Mouse (Mus musculus): ENCODE measurements around the gene Sec61g. TPM values are rescaled to one million over a fixed set of nuclear protein-coding genes. Genes with fewer than 3 reads are reported as not detected.

Sec61g gene
- total RNA-seq, 1 experiment, result 77.6 TPM

DNA sequence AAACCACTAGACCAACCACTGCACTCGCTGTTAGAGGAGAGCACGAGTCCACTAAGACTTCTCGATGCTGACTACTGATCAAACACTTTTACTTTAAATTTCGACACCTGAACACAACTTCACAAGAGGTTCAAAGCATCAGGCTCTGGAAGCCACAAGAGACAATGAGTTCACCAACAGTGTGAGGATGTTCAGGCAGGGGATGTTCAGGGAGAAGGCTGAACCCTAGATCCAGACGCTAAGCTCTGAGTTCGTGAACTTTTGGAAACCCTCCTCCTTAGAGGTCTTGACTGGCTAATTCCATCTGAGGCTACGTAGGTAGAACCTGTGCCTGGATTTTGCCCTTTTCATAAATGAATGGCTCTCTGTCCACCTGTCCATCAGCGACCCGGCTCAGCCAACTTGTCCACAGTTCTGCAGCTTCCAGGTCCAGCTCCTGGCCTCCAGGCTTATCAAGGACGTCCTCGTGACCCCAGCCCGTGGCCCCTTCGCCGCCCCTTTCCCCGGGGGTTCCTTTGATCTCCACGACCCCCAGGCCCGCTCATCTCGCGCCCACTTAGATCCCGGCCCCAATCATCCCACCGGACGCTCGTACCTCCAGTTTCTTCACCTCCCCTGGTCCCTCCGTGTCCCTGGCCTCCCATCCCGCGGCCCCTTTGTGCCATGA, 766 bp downstream of the Sec61g start:
- Histone ChIP-seq H3K4me1 (ENCODE audit: control insufficient read depth in 2 of 2, insufficient read depth in 2 of 2, low read length in 2 of 2, poor library complexity in 1 of 2) (peaks cover 0 to 6% of the 10 kb centered on the region in 2 experiments; a peak in 1 of 4 replicates), H3K36me3 (ENCODE audit: control insufficient read depth, insufficient read depth, low read length, poor library complexity, severe bottlenecking) (peaks cover 7% of the 10 kb centered on the region), H3K4me3 (ENCODE audit: insufficient read depth in 1 of 2, low read depth in 1 of 2, low read length in 2 of 2, poor library complexity in 1 of 2, severe bottlenecking in 1 of 2) (peak overlapping the region; percentile 86 to 97), H3K9ac (ENCODE audit: insufficient read depth, low read depth, low read length, poor library complexity, severe bottlenecking) (peak overlapping the region; percentile 96), H3K27ac (ENCODE audit: insufficient read depth, low read depth, low read length, poor library complexity, severe bottlenecking) (peak overlapping the region; percentile 75), H3K9me3 (ENCODE audit: control insufficient read depth, insufficient read depth, low read depth, low read length) (no peaks in the 10 kb centered on the region)
- no peak for DNase-seq (ENCODE audit: low read depth, low spot score)
- in situ Hi-C loops (cut with MboI; ENCODE audit: low sequenced_read_pairs in 2 of 2, unreplicated experiment in 2 of 2), result no loop called here
- TF ChIP-seq ZC3H11A (IDR thresholded peaks at IDR 0.05; ENCODE audit: borderline replicate concordance, low read depth, low read length), result no peak
- TF ChIP-seq ZNF384 (IDR thresholded peaks at IDR 0.05; ENCODE audit: low read depth, low read length), result no peak
- TF ChIP-seq HCFC1 (IDR thresholded peaks at IDR 0.05; ENCODE audit: borderline replicate concordance, insufficient read depth, low read length), result no peak
- no peak for TF ChIP-seq MAFK (IDR thresholded peaks at IDR 0.05; ENCODE audit: insufficient read depth, low read depth, low read length)
- TF ChIP-seq CHD2 (IDR thresholded peaks at IDR 0.05; ENCODE audit: low read depth, low read length), result no peak

DNA sequence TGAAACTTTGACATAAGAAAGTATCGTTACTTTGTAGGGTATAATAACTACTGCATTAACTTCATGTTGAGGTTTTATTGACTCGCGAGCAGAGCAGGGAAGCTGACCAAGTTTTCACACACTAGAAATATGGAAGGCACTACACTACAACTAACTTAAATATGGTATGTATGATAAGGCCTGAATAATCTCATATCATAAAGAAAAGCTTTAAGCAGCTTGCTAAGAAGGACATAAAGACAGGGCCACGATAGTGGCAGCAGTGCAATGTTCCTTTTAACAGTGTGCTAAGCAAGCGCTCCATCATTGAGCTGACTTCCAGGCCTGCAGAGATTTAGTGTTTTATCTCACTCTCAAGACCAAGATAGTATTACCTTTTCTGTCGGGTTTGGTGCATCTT, 2.3 kb downstream of the Sec61g start:
- no peaks in the 10 kb centered on the region for H3K9me3 ChIP-seq (ENCODE audit: control insufficient read depth, insufficient read depth, low read depth, low read length)
- H3K4me1 ChIP-seq (ENCODE audit: control insufficient read depth in 2 of 2, insufficient read depth in 2 of 2, low read length in 2 of 2, poor library complexity in 1 of 2), result peaks cover 2 to 6% of the 10 kb centered on the region in 2 experiments; a peak in 2 of 4 replicates
- TF ChIP-seq ZC3H11A (IDR thresholded peaks at IDR 0.05; ENCODE audit: borderline replicate concordance, low read depth, low read length) (no peak), MAFK (IDR thresholded peaks at IDR 0.05; ENCODE audit: insufficient read depth, low read depth, low read length) (no peak), HCFC1 (IDR thresholded peaks at IDR 0.05; ENCODE audit: borderline replicate concordance, insufficient read depth, low read length) (no peak), CHD2 (IDR thresholded peaks at IDR 0.05; ENCODE audit: low read depth, low read length) (no peak), ZNF384 (IDR thresholded peaks at IDR 0.05; ENCODE audit: low read depth, low read length) (no peak)
- no peak overlapping the region for H3K9ac ChIP-seq (ENCODE audit: insufficient read depth, low read depth, low read length, poor library complexity, severe bottlenecking)
- H3K36me3 ChIP-seq (ENCODE audit: control insufficient read depth, insufficient read depth, low read length, poor library complexity, severe bottlenecking), result peaks cover 11% of the 10 kb centered on the region
- no peak overlapping the region for H3K4me3 ChIP-seq (ENCODE audit: insufficient read depth in 1 of 2, low read depth in 1 of 2, low read length in 2 of 2, poor library complexity in 1 of 2, severe bottlenecking in 1 of 2)
- DNase-seq (ENCODE audit: low read depth, low spot score), result no peak
- in situ Hi-C loops (cut with MboI; ENCODE audit: low sequenced_read_pairs in 2 of 2, unreplicated experiment in 2 of 2), result no loop called here
- no peak overlapping the region for H3K27ac ChIP-seq (ENCODE audit: insufficient read depth, low read depth, low read length, poor library complexity, severe bottlenecking)

DNA sequence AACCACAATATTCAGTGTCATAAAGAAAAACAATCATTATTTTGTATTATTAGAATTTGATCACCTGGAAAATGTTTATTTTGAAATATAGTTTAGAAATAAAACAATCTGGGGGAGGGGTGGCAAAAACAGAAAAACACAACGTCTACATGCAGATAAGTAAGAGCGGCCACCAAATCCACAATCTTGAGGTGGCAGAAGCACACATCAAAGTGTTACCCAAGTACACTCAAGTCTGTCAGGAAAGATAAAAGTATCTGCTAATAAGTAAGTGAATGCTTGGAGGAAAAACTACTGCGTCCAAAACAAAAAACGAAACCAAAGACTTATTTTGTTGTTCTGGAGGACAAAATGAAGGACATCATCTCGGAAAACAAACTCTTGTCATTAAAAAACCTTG, 5.1 kb downstream of the Sec61g start:
- DNase-seq (ENCODE audit: low read depth, low spot score), result no peak
- in situ Hi-C loops (cut with MboI; ENCODE audit: low sequenced_read_pairs in 2 of 2, unreplicated experiment in 2 of 2), result no loop called here
- Histone ChIP-seq H3K9ac (ENCODE audit: insufficient read depth, low read depth, low read length, poor library complexity, severe bottlenecking) (no peak overlapping the region), H3K4me1 (ENCODE audit: control insufficient read depth in 2 of 2, insufficient read depth in 2 of 2, low read length in 2 of 2, poor library complexity in 1 of 2) (peaks cover 2 to 6% of the 10 kb centered on the region in 2 experiments; a peak in 3 of 4 replicates), H3K36me3 (ENCODE audit: control insufficient read depth, insufficient read depth, low read length, poor library complexity, severe bottlenecking) (peaks cover 13% of the 10 kb centered on the region), H3K9me3 (ENCODE audit: control insufficient read depth, insufficient read depth, low read depth, low read length) (no peaks in the 10 kb centered on the region), H3K4me3 (ENCODE audit: insufficient read depth in 1 of 2, low read depth in 1 of 2, low read length in 2 of 2, poor library complexity in 1 of 2, severe bottlenecking in 1 of 2) (no peak overlapping the region), H3K27ac (ENCODE audit: insufficient read depth, low read depth, low read length, poor library complexity, severe bottlenecking) (no peak overlapping the region)
- no peak for TF ChIP-seq MAFK (IDR thresholded peaks at IDR 0.05; ENCODE audit: insufficient read depth, low read depth, low read length)
- no peak for TF ChIP-seq CHD2 (IDR thresholded peaks at IDR 0.05; ENCODE audit: low read depth, low read length)

DNA sequence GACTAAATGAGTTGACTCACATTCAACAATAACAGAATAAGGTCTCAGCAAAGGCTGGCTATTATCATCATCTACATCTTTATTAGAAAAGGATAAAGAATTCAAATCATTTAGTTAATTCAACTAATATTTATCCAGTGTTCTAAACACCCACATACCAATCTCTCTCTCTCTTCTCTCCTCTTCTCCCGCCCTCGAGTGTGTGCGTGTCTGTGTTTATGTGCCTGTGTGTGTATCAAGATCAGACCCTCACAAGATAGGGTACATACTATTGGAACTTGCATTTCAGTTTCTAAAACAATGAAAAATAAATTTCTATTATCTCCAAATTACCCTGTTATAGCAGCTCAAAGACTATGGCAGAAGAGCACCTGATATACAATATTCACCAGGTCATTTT, 5.5 kb downstream of the Sec61g start:
- Histone ChIP-seq H3K4me1 (ENCODE audit: control insufficient read depth in 2 of 2, insufficient read depth in 2 of 2, low read length in 2 of 2, poor library complexity in 1 of 2) (peaks cover 2 to 10% of the 10 kb centered on the region in 2 experiments; a peak in 3 of 4 replicates), H3K27ac (ENCODE audit: insufficient read depth, low read depth, low read length, poor library complexity, severe bottlenecking) (no peak overlapping the region), H3K9me3 (ENCODE audit: control insufficient read depth, insufficient read depth, low read depth, low read length) (no peaks in the 10 kb centered on the region), H3K4me3 (ENCODE audit: insufficient read depth in 1 of 2, low read depth in 1 of 2, low read length in 2 of 2, poor library complexity in 1 of 2, severe bottlenecking in 1 of 2) (no peak overlapping the region), H3K36me3 (ENCODE audit: control insufficient read depth, insufficient read depth, low read length, poor library complexity, severe bottlenecking) (peaks cover 13% of the 10 kb centered on the region), H3K9ac (ENCODE audit: insufficient read depth, low read depth, low read length, poor library complexity, severe bottlenecking) (no peak overlapping the region)
- DNase-seq (ENCODE audit: low read depth, low spot score), result no peak
- TF ChIP-seq ZC3H11A (IDR thresholded peaks at IDR 0.05; ENCODE audit: borderline replicate concordance, low read depth, low read length), result no peak
- TF ChIP-seq CHD2 (IDR thresholded peaks at IDR 0.05; ENCODE audit: low read depth, low read length), result no peak
- TF ChIP-seq MAFK (IDR thresholded peaks at IDR 0.05; ENCODE audit: insufficient read depth, low read depth, low read length), result no peak
- no peak for TF ChIP-seq HCFC1 (IDR thresholded peaks at IDR 0.05; ENCODE audit: borderline replicate concordance, insufficient read depth, low read length)
- TF ChIP-seq ZNF384 (IDR thresholded peaks at IDR 0.05; ENCODE audit: low read depth, low read length), result no peak
- in situ Hi-C loops (cut with MboI; ENCODE audit: low sequenced_read_pairs in 2 of 2, unreplicated experiment in 2 of 2), result no loop called here

Measured in ES-E14 (cell line).